Mouse (Mus musculus): ENCODE measurements around the gene Atp5b. TPM values are rescaled to one million over a fixed set of nuclear protein-coding genes. Genes with fewer than 3 reads are reported as not detected.
"Not testable (repeated sequence)": the region's sequence is repeated elsewhere in the genome, so short reads cannot be mapped to it uniquely, and the experiment has no call there.

Gene Atp5b
- total RNA-seq, 4 experiments from 2014 or later: 1,554 to 1,727 (median 1,622) TPM

- no peak for DNase-seq (ENCODE audit: low spot score in 2 of 2)
Observed at GRCm38 (mm10) chr10:128069201-128069600, 13.9 kb upstream of the Atp5b start.

- not testable (repeated sequence) for DNase-seq (ENCODE audit: low spot score in 2 of 2)
Observed at GRCm38 (mm10) chr10:128070432-128070831, 12.6 kb upstream of the Atp5b start.

GRCm38 (mm10) chr10:128078269-128078668 lies 4.8 kb upstream of the Atp5b start:
- DNase-seq (ENCODE audit: low spot score in 2 of 2): not testable (repeated sequence)

- DNase-seq (ENCODE audit: low spot score in 2 of 2): no peak
Observed at GRCm38 (mm10) chr10:128080496-128080895, 2.6 kb upstream of the Atp5b start.

- DNase-seq (ENCODE audit: low spot score in 2 of 2): no peak
Observed at GRCm38 (mm10) chr10:128081807-128082476, 1.1 kb upstream of the Atp5b start.

GRCm38 (mm10) chr10:128082477-128082808 lies 630 bp upstream of the Atp5b start:
- no peak for DNase-seq (ENCODE audit: low spot score in 2 of 2)

GRCm38 (mm10) chr10:128083688-128084087 lies 615 bp downstream of the Atp5b start:
- DNase-seq (ENCODE audit: low spot score in 2 of 2): peak in 1 of 2 experiments; percentile 35

- no peak for DNase-seq (ENCODE audit: low spot score in 2 of 2)
Observed at GRCm38 (mm10) chr10:128084160-128084559, 1.1 kb downstream of the Atp5b start.

GRCm38 (mm10) chr10:128086391-128086790 lies 3.3 kb downstream of the Atp5b start:
- DNase-seq (ENCODE audit: low spot score in 2 of 2): no peak

- not testable (repeated sequence) for DNase-seq (ENCODE audit: low spot score in 2 of 2)
Observed at GRCm38 (mm10) chr10:128087216-128087615, 4.1 kb downstream of the Atp5b start.

GRCm38 (mm10) chr10:128088181-128088580 lies 5.1 kb downstream of the Atp5b start:
- DNase-seq (ENCODE audit: low spot score in 2 of 2): no peak

- no peak for DNase-seq (ENCODE audit: low spot score in 2 of 2)
Observed at GRCm38 (mm10) chr10:128089842-128090241, 6.8 kb downstream of the Atp5b start.

GRCm38 (mm10) chr10:128090651-128091563 lies 7.8 kb downstream of the Atp5b start:
- peak; percentile 84 for DNase-seq (ENCODE audit: low spot score in 2 of 2)

- peak in 1 of 2 experiments; percentile 40 for DNase-seq (ENCODE audit: low spot score in 2 of 2)
Observed at GRCm38 (mm10) chr10:128091564-128092505, 8.8 kb downstream of the Atp5b start, which contains the start of gene Baz2a. Gene Baz2a (plus strand): TSS chr10:128091577.

GRCm38 (mm10) chr10:128092506-128093495 lies 9.7 kb downstream of the Atp5b start:
- DNase-seq (ENCODE audit: low spot score in 2 of 2): peak; percentile 59 to 61

GRCm38 (mm10) chr10:128093496-128094294 lies 10.6 kb downstream of the Atp5b start:
- no peak for DNase-seq (ENCODE audit: low spot score in 2 of 2)

- DNase-seq (ENCODE audit: low spot score in 2 of 2): peak; percentile 49 to 50
Observed at GRCm38 (mm10) chr10:128094340-128094968, 11.4 kb downstream of the Atp5b start.

GRCm38 (mm10) chr10:128095003-128095636 lies 12.0 kb downstream of the Atp5b start:
- DNase-seq (ENCODE audit: low spot score in 2 of 2): no peak
